Mouse (Mus musculus): ENCODE data around the gene Ddit4l. TPM values are rescaled to one million over a fixed set of nuclear protein-coding genes. Genes with fewer than 3 reads are reported as not detected.
"Not testable (repeated sequence)": the region's sequence is repeated elsewhere in the genome, so short reads cannot be mapped to it uniquely, and the experiment has no call there.

Gene Ddit4l
- 2.0 and 4.1 TPM in 2 replicates for polyA plus RNA-seq (2012; rRNA removed)

DNA sequence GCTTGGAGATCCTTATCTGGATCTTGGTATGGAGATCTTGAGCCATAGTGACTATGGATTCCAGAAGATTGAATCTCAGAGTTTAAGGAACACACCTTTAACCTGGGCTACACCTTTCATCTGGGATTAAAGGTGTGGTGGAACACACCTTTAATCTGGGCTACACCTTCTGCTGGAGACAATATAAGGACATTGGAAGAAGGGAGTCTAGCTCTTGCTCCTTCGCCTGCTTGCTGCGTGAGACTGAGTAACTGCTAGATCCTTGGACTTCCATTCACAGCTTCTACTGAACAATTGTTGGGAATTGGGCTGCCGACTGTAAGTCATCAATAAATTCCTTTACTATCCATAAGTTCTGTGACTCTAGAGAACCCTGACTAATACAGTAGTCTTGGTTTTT lies at the start of gene Ddit4l:
Ddit4l (plus strand) TSS at position 301 of the 400 bp plus-strand sequence.
- not testable (repeated sequence) for DNase-seq; H3K27ac ChIP-seq (ENCODE audit: insufficient read depth, low read length); H3K27me3 ChIP-seq (ENCODE audit: control insufficient read depth, insufficient read depth, low read length); H3K4me3 ChIP-seq (replicated peaks; ENCODE audit: insufficient read depth, low read depth, low read length); H3K4me1 ChIP-seq (ENCODE audit: control insufficient read depth, insufficient read depth, low read length)
- 98% methylated on average over 3 of the region's 3 CpGs for WGBS

DNA sequence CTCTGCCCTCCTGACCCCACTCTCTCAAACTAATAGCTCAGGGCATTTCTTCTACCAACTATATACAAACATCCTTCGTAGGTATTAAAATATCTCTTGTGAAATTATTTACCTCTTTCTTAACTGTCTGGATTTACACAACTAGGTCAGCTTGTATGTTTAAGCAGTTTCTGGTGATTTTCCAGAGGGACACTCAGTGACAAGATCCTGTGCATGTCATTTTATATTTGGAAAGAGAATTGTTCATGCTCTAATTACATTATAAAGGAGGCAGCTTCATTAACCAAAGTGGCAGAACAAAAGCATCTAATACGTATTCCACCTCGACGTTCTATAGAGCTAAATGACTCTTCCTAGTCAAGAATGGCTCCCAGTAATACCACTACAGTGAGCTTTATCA lies 45.3 kb upstream of the Ddit4l start:
- Histone ChIP-seq H3K4me3 (replicated peaks; ENCODE audit: insufficient read depth, low read depth, low read length) (no peak overlapping the region), H3K4me1 (ENCODE audit: control insufficient read depth, insufficient read depth, low read length) (no peaks in the 10 kb centered on the region), H3K27ac (ENCODE audit: insufficient read depth, low read length) (no peak overlapping the region), H3K27me3 (ENCODE audit: control insufficient read depth, insufficient read depth, low read length) (no peaks in the 10 kb centered on the region)
- TF ChIP-seq CTCF (IDR thresholded peaks at IDR 0.05; ENCODE audit: borderline replicate concordance, insufficient read depth, low read depth, low read length) (no peak), POLR2A (IDR thresholded peaks at IDR 0.05; ENCODE audit: borderline replicate concordance, insufficient read depth, low read length) (no peak)
- peak in 1 of 2 experiments; percentile 16 for DNase-seq
- WGBS: 42% methylated on average over 4 of the region's 4 CpGs

DNA sequence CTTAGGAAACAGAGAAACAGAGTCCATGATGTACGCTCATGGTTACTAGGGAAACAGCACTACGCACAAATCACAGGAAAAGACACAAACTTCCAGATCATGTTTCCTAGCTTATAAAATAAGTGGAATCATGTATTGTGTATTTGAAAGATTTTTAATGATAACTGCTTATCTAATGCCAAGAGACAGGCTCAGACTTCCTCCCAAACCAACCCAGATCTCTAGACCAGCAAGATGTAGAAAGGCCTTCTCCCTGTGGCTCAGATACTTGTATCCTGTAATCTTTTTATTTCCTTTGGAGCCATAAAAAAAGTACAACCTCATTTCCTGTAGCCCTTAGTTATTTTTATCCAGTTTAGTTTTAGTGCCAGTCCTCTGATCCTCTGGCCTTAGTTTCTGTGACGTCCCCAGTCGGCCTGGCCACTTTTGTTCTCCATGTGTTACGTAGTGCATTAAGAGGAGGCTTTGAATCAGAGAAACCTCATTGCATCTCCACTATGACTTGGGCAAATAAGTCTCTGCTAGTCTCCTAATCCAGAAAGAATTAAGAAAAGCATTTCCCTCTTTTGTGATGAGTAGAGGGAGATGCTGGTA lies 34.9 kb upstream of the Ddit4l start:
- no peaks in the 10 kb centered on the region for H3K4me1 ChIP-seq (ENCODE audit: control insufficient read depth, insufficient read depth, low read length)
- no peak overlapping the region for H3K4me3 ChIP-seq (replicated peaks; ENCODE audit: insufficient read depth, low read depth, low read length)
- TF ChIP-seq CTCF (IDR thresholded peaks at IDR 0.05; ENCODE audit: borderline replicate concordance, insufficient read depth, low read depth, low read length): no peak
- no peak for TF ChIP-seq POLR2A (IDR thresholded peaks at IDR 0.05; ENCODE audit: borderline replicate concordance, insufficient read depth, low read length)
- no peaks in the 10 kb centered on the region for H3K27me3 ChIP-seq (ENCODE audit: control insufficient read depth, insufficient read depth, low read length)
- no peak for DNase-seq
- no peak overlapping the region for H3K27ac ChIP-seq (ENCODE audit: insufficient read depth, low read length)
- WGBS: 87% methylated on average over 5 of the region's 5 CpGs

DNA sequence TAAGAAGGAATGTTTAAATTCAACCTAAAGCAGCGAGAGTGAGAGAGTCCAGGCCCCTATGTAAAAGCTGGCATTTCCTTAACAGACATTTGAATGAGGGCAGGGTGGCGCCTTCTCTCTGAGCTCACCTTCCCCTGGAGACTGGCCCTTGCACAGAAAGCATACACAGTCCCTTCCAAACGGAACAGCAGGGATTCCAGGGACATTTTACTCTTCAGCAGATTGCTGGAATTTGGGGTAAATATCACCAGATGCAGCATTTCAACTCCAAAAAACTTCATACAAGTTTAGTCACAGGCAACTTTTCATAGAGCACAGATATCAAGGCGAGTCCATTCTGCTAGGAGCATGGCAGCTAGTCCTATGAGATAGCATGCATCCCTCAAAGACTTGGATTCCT lies 31.6 kb upstream of the Ddit4l start:
- 80% methylated on average over 4 of the region's 4 CpGs for WGBS
- Histone ChIP-seq H3K4me3 (replicated peaks; ENCODE audit: insufficient read depth, low read depth, low read length) (no peak overlapping the region), H3K27ac (ENCODE audit: insufficient read depth, low read length) (no peak overlapping the region), H3K27me3 (ENCODE audit: control insufficient read depth, insufficient read depth, low read length) (no peaks in the 10 kb centered on the region), H3K4me1 (ENCODE audit: control insufficient read depth, insufficient read depth, low read length) (no peaks in the 10 kb centered on the region)
- DNase-seq: no peak
- TF ChIP-seq CTCF (IDR thresholded peaks at IDR 0.05; ENCODE audit: borderline replicate concordance, insufficient read depth, low read depth, low read length): no peak
- no peak for TF ChIP-seq POLR2A (IDR thresholded peaks at IDR 0.05; ENCODE audit: borderline replicate concordance, insufficient read depth, low read length)

DNA sequence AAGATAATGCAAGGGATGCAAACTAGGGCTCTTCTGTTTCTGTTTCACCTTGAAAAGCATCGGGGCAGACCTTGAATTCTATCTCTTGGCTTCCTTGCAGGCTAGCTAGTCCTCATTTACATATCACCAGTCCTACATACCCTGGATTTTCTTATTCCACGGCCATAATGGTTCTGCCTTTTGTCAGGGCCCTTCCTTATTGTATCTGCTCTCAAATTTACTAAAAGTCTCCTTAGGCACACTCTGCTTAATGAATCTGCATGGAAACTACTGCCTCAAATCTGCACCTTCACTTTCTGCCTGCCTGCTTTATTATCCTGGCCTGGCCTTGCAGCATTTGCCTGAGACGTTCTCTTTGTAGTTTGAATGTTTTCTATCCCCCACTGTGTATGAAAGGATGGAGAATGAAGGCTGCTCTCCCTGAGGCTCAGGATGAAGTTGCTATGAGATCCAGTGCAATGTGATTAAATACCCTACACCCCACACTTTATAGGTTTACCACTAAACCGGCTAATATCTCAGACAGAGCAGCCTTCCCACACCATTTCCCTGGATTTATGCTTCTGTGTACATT lies 27.0 kb upstream of the Ddit4l start:
- Histone ChIP-seq H3K27ac (ENCODE audit: insufficient read depth, low read length) (no peak overlapping the region), H3K4me3 (replicated peaks; ENCODE audit: insufficient read depth, low read depth, low read length) (no peak overlapping the region), H3K4me1 (ENCODE audit: control insufficient read depth, insufficient read depth, low read length) (no peaks in the 10 kb centered on the region), H3K27me3 (ENCODE audit: control insufficient read depth, insufficient read depth, low read length) (no peaks in the 10 kb centered on the region)
- TF ChIP-seq POLR2A (IDR thresholded peaks at IDR 0.05; ENCODE audit: borderline replicate concordance, insufficient read depth, low read length): no peak
- TF ChIP-seq CTCF (IDR thresholded peaks at IDR 0.05; ENCODE audit: borderline replicate concordance, insufficient read depth, low read depth, low read length): no peak
- no peak for DNase-seq
- WGBS: 57% methylated on average over 4 of the region's 4 CpGs

DNA sequence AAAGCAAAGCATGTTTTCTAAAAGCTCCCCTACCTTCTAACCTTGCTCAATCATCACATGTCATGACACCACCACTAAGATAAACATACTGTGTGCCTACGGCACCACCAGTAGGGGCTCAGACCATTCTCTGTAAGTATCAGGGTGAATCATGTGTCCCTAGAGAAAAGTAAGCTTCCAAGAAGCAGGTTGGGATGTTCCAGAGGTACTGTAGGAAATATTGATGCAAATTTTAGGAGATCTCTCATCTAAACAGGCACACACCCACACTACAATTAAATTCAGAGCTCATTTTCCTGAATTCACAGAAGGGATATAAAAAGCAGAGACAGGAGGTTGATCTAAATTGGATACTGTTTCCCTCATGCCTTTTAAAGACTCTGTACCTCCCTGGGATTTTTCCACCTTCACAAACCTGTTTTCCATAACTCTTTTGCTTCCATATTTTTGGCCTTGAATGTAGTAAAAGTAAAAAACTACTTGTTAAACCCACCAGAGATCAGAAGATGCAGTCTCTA lies 12.4 kb upstream of the Ddit4l start:
- WGBS: 82% methylated on average over 1 of the region's 1 CpGs
- DNase-seq: no peak
- Histone ChIP-seq H3K4me3 (replicated peaks; ENCODE audit: insufficient read depth, low read depth, low read length) (no peak overlapping the region), H3K27ac (ENCODE audit: insufficient read depth, low read length) (no peak overlapping the region), H3K4me1 (ENCODE audit: control insufficient read depth, insufficient read depth, low read length) (no peaks in the 10 kb centered on the region), H3K27me3 (ENCODE audit: control insufficient read depth, insufficient read depth, low read length) (no peaks in the 10 kb centered on the region)
- TF ChIP-seq CTCF (IDR thresholded peaks at IDR 0.05; ENCODE audit: borderline replicate concordance, insufficient read depth, low read depth, low read length) (no peak), POLR2A (IDR thresholded peaks at IDR 0.05; ENCODE audit: borderline replicate concordance, insufficient read depth, low read length) (no peak)

DNA sequence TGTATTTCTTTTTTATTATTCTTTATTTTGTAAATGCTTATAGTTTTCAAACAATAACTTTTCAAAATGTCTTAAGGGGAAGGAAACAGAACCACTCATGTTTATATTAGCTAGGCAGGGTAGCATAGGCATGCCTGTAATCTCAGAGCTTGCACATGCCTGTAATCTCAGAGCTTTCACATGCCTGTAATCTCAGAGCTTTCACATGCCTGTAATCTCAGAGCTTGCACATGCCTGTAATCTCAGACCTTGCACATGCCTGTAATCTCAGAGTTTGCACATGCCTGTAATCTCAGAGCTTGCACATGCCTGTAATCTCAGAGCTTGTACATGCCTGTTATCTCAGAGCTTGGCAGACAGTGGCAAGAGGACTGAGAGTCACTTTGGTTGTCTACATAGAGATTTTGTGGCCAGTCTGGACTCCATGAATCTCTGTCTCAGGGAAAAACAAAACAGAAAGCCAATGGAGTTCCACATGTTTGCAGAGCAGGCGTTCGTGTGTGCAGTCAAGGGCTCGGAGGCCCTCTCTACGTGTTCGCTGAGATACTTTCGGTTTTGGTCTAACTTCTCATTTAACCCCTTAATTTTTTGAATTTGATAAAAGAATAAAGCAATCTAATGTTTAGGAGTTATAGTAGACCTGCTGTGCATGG lies 10.8 kb upstream of the Ddit4l start:
- Histone ChIP-seq H3K27ac (ENCODE audit: insufficient read depth, low read length) (no peak overlapping the region), H3K27me3 (ENCODE audit: control insufficient read depth, insufficient read depth, low read length) (no peaks in the 10 kb centered on the region), H3K4me1 (ENCODE audit: control insufficient read depth, insufficient read depth, low read length) (no peaks in the 10 kb centered on the region), H3K4me3 (replicated peaks; ENCODE audit: insufficient read depth, low read depth, low read length) (no peak overlapping the region)
- TF ChIP-seq POLR2A (IDR thresholded peaks at IDR 0.05; ENCODE audit: borderline replicate concordance, insufficient read depth, low read length) (no peak), CTCF (IDR thresholded peaks at IDR 0.05; ENCODE audit: borderline replicate concordance, insufficient read depth, low read depth, low read length) (no peak)
- 85% methylated on average over 6 of the region's 6 CpGs for WGBS
- no peak for DNase-seq

Data from cerebellum, adult 2 months (tissue).